Mouse (Mus musculus) hindbrain, embryonic 16.5 days (tissue): Measurements from ENCODE around the gene Gm7356. TPM values are rescaled to one million over a fixed set of nuclear protein-coding genes. Genes with fewer than 3 reads are reported as not detected.
"Not testable (repeated sequence)": the region's sequence is repeated elsewhere in the genome, so short reads cannot be mapped to it uniquely, and the experiment has no call there.

ENCODE experiments used
- ATAC-seq: fragments of 200-750 bp; cut with Nextera tagmentation; 2 replicates; pipeline ENCODE4 v1.8.0; 2017; ENCODE audit warnings: moderate TSS enrichment, moderate library complexity
- H3K27ac ChIP-seq: fragments of 300-500 bp; sonication (generic); 2 replicates; pipeline ENCODE4 v1.5.1; 2014; ENCODE audit warnings: low read depth, mild to moderate bottlenecking, control low read depth, low read length, moderate library complexity
- H3K27me3 ChIP-seq: fragments of 300-500 bp; sonication (generic); replicated peaks from 2 replicates; pipeline ENCODE4 v1.6.1; 2014; ENCODE audit warnings: low read length; ENCODE audit not compliant: control insufficient read depth, insufficient read depth
- H3K36me3 ChIP-seq: fragments of 300-500 bp; sonication (generic); 2 replicates; pipeline ENCODE4 v1.6.1; 2014; ENCODE audit warnings: mild to moderate bottlenecking, low read length, moderate library complexity, mixed read lengths; ENCODE audit not compliant: control insufficient read depth, insufficient read depth
- H3K4me1 ChIP-seq: fragments of 300-500 bp; sonication (generic); 2 replicates; pipeline ENCODE4 v1.6.1; 2014; ENCODE audit warnings: low read depth, low read length; ENCODE audit not compliant: control insufficient read depth, insufficient read depth
- H3K4me2 ChIP-seq: fragments of 300-500 bp; sonication (generic); 2 replicates; pipeline ENCODE4 v1.6.1; 2014; ENCODE audit warnings: mild to moderate bottlenecking, low read length, control low read depth, moderate library complexity
- H3K4me3 ChIP-seq: fragments of 300-500 bp; sonication (generic); 2 replicates; pipeline ENCODE4 v1.5.1; 2014; ENCODE audit warnings: mild to moderate bottlenecking, low read length, control low read depth, moderate library complexity
- H3K9ac ChIP-seq: fragments of 300-500 bp; sonication (generic); 2 replicates; pipeline ENCODE4 v1.6.1; 2014; ENCODE audit warnings: low read depth, mild to moderate bottlenecking, control low read depth, low read length, moderate library complexity
- H3K9me3 ChIP-seq: fragments of 300-500 bp; sonication (generic); 2 replicates; pipeline ENCODE4 v1.6.1; 2014; ENCODE audit warnings: mild to moderate bottlenecking, low read length, moderate library complexity; ENCODE audit not compliant: control insufficient read depth
- WGBS: fragments of 180-500 bp; shearing (Covaris S2); extraction: QIAGEN DNeasy Blood & Tissue Kit; methylation state at CpG from one replicate; pipeline ENCODE4 v1.1.7; 2014; 5-methylcytosine and 5-hydroxymethylcytosine counted together
- polyA plus RNA-seq: library from polyadenylated mRNA; unstranded; fragments of >200 nt; fragmentation: Nextera tagmentation; extraction: Ambion mirVana; gene quantifications from 2 replicates; pipeline ENCODE4 v1.2.1, GENCODE M21; 2015

Gm7356 gene
- polyA plus RNA-seq, 1 experiment from 2014 or later, result not detected

DNA sequence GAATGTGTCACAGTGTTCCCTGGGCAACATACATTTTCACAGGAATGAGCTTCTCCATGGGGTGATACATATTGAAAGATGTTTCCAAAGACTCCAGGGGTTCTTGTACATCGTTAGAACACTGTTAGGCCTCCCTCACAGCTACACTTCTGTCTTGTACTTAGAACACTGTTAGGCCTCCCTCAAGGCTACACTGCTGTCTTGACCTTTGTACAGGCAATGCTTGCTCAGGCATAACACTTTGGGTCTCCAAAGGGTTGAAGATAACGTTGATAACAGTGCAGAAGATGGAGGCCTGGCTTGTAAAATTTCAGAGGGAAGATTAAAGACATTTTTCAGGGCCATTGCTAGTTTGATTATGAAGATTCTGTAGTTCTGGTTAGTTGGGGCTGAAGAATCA lies 45.4 kb downstream of the Gm7356 start:
- H3K4me2 ChIP-seq, ATAC-seq, H3K4me3 ChIP-seq, H3K9me3 ChIP-seq, H3K36me3 ChIP-seq, H3K27ac ChIP-seq, H3K9ac ChIP-seq, H3K27me3 ChIP-seq, H3K4me1 ChIP-seq: not testable (repeated sequence)
- WGBS, result 47% methylated on average over 1 of the region's 2 CpGs

DNA sequence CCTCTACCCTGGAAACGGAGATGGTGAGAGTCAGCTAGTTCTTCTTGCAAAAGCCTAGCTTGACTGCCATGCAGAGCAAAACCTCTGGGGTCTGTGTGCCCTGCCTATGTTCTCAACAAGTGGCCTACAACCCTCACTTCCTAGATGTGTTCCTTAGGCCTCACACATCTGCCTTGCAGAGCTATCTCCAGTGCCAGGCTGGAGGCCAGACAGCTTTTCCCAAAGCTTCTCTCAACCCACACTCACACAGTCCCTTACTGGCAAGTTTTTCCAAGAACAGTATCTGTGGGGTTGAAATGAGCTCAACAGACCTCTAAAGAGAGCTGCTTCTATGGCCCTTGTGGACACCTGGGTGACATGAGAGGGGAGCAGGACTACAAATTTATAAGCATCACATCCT lies 51.9 kb downstream of the Gm7356 start:
- not testable (repeated sequence) for H3K27ac ChIP-seq, H3K9ac ChIP-seq, H3K4me2 ChIP-seq, H3K27me3 ChIP-seq, H3K36me3 ChIP-seq, ATAC-seq, H3K4me1 ChIP-seq, H3K9me3 ChIP-seq, H3K4me3 ChIP-seq
- WGBS, result 87% methylated on average over 1 of the region's 1 CpGs

Other genes starting within 250 kb of the Gm7356 start
- gene Afdn, start 243.2 kb downstream of the Gm7356 start, polyA plus RNA-seq, result 78.5 and 92.3 TPM in 2 replicates
- gene Tcte2, start 241.9 kb downstream of the Gm7356 start, polyA plus RNA-seq, result 14.9 and 16.8 TPM in 2 replicates
- gene Gm7168, start 55.3 kb downstream of the Gm7356 start, polyA plus RNA-seq, result not detected in 2 replicates
- not detected in 2 replicates for gene Gm7358, start 55.8 kb upstream of the Gm7356 start, polyA plus RNA-seq
- gene Dact2, start 200.6 kb upstream of the Gm7356 start, polyA plus RNA-seq, result 3.1 and 3.7 TPM in 2 replicates